Mouse (Mus musculus) stomach, postnatal 0 days (tissue): ENCODE data around the gene 4930402F06Rik.

ENCODE experiments used
- CTCF ChIP-seq: IDR thresholded peaks from 2 replicates; pipeline ENCODE4 v1.5.1; 2016; ENCODE audit warnings: antibody characterized with exemption, low read depth, mild to moderate bottlenecking, moderate library complexity
- EP300 ChIP-seq: optimal IDR thresholded peaks from 2 replicates; pipeline ENCODE3; 2016; ENCODE audit warnings: antibody characterized with exemption

- no peak for TF ChIP-seq CTCF
- TF ChIP-seq EP300 = no peak
These were observed 44.4 kb upstream of the 4930402F06Rik start for GRCm38 (mm10) chr2:35441419-35441818.
